Mouse (Mus musculus): ENCODE results near the gene Sfxn5. TPM values are rescaled to one million over a fixed set of nuclear protein-coding genes. Genes with fewer than 3 reads are reported as not detected.

The Sfxn5 gene
- polyA plus RNA-seq, 1 experiment from 2014 or later: 4.7 TPM

- ATAC-seq (replicated peaks; ENCODE audit: insufficient number of reproducible peaks, low FRiP score, low TSS enrichment, low read depth) (no peak), DNase-seq (ENCODE audit: low spot score) (no peak)
- Histone ChIP-seq H3K27me3 (ENCODE audit: control insufficient read depth, insufficient read depth, low read length) (no peaks in the 10 kb centered on the region), H3K9ac (replicated peaks; ENCODE audit: low read length) (no peak overlapping the region), H3K4me3 (ENCODE audit: low read depth, low read length) (no peak overlapping the region), H3K4me2 (ENCODE audit: low read depth, low read length) (no peak overlapping the region), H3K9me3 (replicated peaks; ENCODE audit: control insufficient read depth, low read length) (no peaks in the 10 kb centered on the region), H3K27ac (replicated peaks; ENCODE audit: low read depth, low read length) (no peak overlapping the region), H3K36me3 (replicated peaks; ENCODE audit: control insufficient read depth, insufficient read depth, low read depth, low read length) (no peaks in the 10 kb centered on the region), H3K4me1 (ENCODE audit: control insufficient read depth, insufficient read depth, low read length) (no peaks in the 10 kb centered on the region; the same call in 1 of the 2 replicates)
- WGBS: 90% methylated on average over 4 of the region's 4 CpGs
These were observed 3.5 kb downstream of the Sfxn5 start for GRCm38 (mm10) chr6:85329666-85330185.

- H3K4me3 ChIP-seq (ENCODE audit: low read depth, low read length): no peak overlapping the region
- DNase-seq (ENCODE audit: low spot score) (no peak), ATAC-seq (replicated peaks; ENCODE audit: insufficient number of reproducible peaks, low FRiP score, low TSS enrichment, low read depth) (no peak)
- no peaks in the 10 kb centered on the region for H3K36me3 ChIP-seq (replicated peaks; ENCODE audit: control insufficient read depth, insufficient read depth, low read depth, low read length)
- H3K9ac ChIP-seq (replicated peaks; ENCODE audit: low read length): no peak overlapping the region
- no peaks in the 10 kb centered on the region for H3K27me3 ChIP-seq (ENCODE audit: control insufficient read depth, insufficient read depth, low read length)
- no peak overlapping the region for H3K27ac ChIP-seq (replicated peaks; ENCODE audit: low read depth, low read length)
- WGBS: 82% methylated on average over 4 of the region's 4 CpGs
- H3K9me3 ChIP-seq (replicated peaks; ENCODE audit: control insufficient read depth, low read length): no peaks in the 10 kb centered on the region
- H3K4me1 ChIP-seq (ENCODE audit: control insufficient read depth, insufficient read depth, low read length): no peaks in the 10 kb centered on the region; the same call in 1 of the 2 replicates
- H3K4me2 ChIP-seq (ENCODE audit: low read depth, low read length): no peak overlapping the region
These were observed 6.7 kb downstream of the Sfxn5 start for GRCm38 (mm10) chr6:85326564-85326963.

- H3K4me3 ChIP-seq (ENCODE audit: low read depth, low read length): no peak overlapping the region
- no peaks in the 10 kb centered on the region for H3K9me3 ChIP-seq (replicated peaks; ENCODE audit: control insufficient read depth, low read length)
- no peaks in the 10 kb centered on the region; the same call in 1 of the 2 replicates for H3K4me1 ChIP-seq (ENCODE audit: control insufficient read depth, insufficient read depth, low read length)
- no peak overlapping the region for H3K4me2 ChIP-seq (ENCODE audit: low read depth, low read length)
- DNase-seq (ENCODE audit: low spot score): no peak
- H3K27me3 ChIP-seq (ENCODE audit: control insufficient read depth, insufficient read depth, low read length): no peaks in the 10 kb centered on the region
- H3K36me3 ChIP-seq (replicated peaks; ENCODE audit: control insufficient read depth, insufficient read depth, low read depth, low read length): no peaks in the 10 kb centered on the region
- ATAC-seq (replicated peaks; ENCODE audit: insufficient number of reproducible peaks, low FRiP score, low TSS enrichment, low read depth): no peak
- H3K9ac ChIP-seq (replicated peaks; ENCODE audit: low read length): no peak overlapping the region
- H3K27ac ChIP-seq (replicated peaks; ENCODE audit: low read depth, low read length): no peak overlapping the region
- WGBS: 55% methylated on average over 2 of the region's 2 CpGs
These were observed 8.1 kb downstream of the Sfxn5 start for GRCm38 (mm10) chr6:85325109-85325508.

- no peak overlapping the region for H3K4me2 ChIP-seq (ENCODE audit: low read depth, low read length)
- H3K4me1 ChIP-seq (ENCODE audit: control insufficient read depth, insufficient read depth, low read length): no peaks in the 10 kb centered on the region; the same call in 1 of the 2 replicates
- no peak overlapping the region for H3K4me3 ChIP-seq (ENCODE audit: low read depth, low read length)
- no peaks in the 10 kb centered on the region for H3K36me3 ChIP-seq (replicated peaks; ENCODE audit: control insufficient read depth, insufficient read depth, low read depth, low read length)
- H3K9ac ChIP-seq (replicated peaks; ENCODE audit: low read length): no peak overlapping the region
- WGBS: 50% methylated on average over 6 of the region's 6 CpGs
- H3K9me3 ChIP-seq (replicated peaks; ENCODE audit: control insufficient read depth, low read length): no peaks in the 10 kb centered on the region
- ATAC-seq (replicated peaks; ENCODE audit: insufficient number of reproducible peaks, low FRiP score, low TSS enrichment, low read depth): no peak
- H3K27ac ChIP-seq (replicated peaks; ENCODE audit: low read depth, low read length): no peak overlapping the region
- no peak for DNase-seq (ENCODE audit: low spot score)
- H3K27me3 ChIP-seq (ENCODE audit: control insufficient read depth, insufficient read depth, low read length): no peaks in the 10 kb centered on the region
These were observed 12.8 kb downstream of the Sfxn5 start for GRCm38 (mm10) chr6:85320445-85320866.

GRCm38 (mm10) chr6:85316211-85316610 is 17.0 kb downstream of the Sfxn5 start:
- no peak for ATAC-seq (replicated peaks; ENCODE audit: insufficient number of reproducible peaks, low FRiP score, low TSS enrichment, low read depth)

GRCm38 (mm10) chr6:85314064-85314798 is 19.0 kb downstream of the Sfxn5 start:
- Histone ChIP-seq H3K4me1 (ENCODE audit: control insufficient read depth, insufficient read depth, low read length) (no peaks in the 10 kb centered on the region), H3K27ac (replicated peaks; ENCODE audit: low read depth, low read length) (no peak overlapping the region), H3K36me3 (replicated peaks; ENCODE audit: control insufficient read depth, insufficient read depth, low read depth, low read length) (no peaks in the 10 kb centered on the region), H3K9me3 (replicated peaks; ENCODE audit: control insufficient read depth, low read length) (no peaks in the 10 kb centered on the region), H3K4me2 (ENCODE audit: low read depth, low read length) (no peak overlapping the region), H3K27me3 (ENCODE audit: control insufficient read depth, insufficient read depth, low read length) (no peaks in the 10 kb centered on the region), H3K9ac (replicated peaks; ENCODE audit: low read length) (no peak overlapping the region), H3K4me3 (ENCODE audit: low read depth, low read length) (no peak overlapping the region)
- DNase-seq (ENCODE audit: low spot score) (no peak), ATAC-seq (replicated peaks; ENCODE audit: insufficient number of reproducible peaks, low FRiP score, low TSS enrichment, low read depth) (no peak)
- WGBS: 33% methylated on average over 9 of the region's 9 CpGs

More at GRCm38 (mm10) chr6:85316211-85316610, 17.0 kb downstream of the Sfxn5 start:
- Histone ChIP-seq H3K27me3 (ENCODE audit: control insufficient read depth, insufficient read depth, low read length) (no peaks in the 10 kb centered on the region), H3K9me3 (replicated peaks; ENCODE audit: control insufficient read depth, low read length) (no peaks in the 10 kb centered on the region), H3K4me2 (ENCODE audit: low read depth, low read length) (no peak overlapping the region), H3K9ac (replicated peaks; ENCODE audit: low read length) (no peak overlapping the region), H3K4me3 (ENCODE audit: low read depth, low read length) (no peak overlapping the region), H3K27ac (replicated peaks; ENCODE audit: low read depth, low read length) (no peak overlapping the region), H3K36me3 (replicated peaks; ENCODE audit: control insufficient read depth, insufficient read depth, low read depth, low read length) (no peaks in the 10 kb centered on the region), H3K4me1 (ENCODE audit: control insufficient read depth, insufficient read depth, low read length) (no peaks in the 10 kb centered on the region)
- WGBS: 95% methylated on average over 2 of the region's 2 CpGs
- no peak for DNase-seq (ENCODE audit: low spot score)

- H3K36me3 ChIP-seq (replicated peaks; ENCODE audit: control insufficient read depth, insufficient read depth, low read depth, low read length): no peaks in the 10 kb centered on the region
- no peak for DNase-seq (ENCODE audit: low spot score)
- H3K4me1 ChIP-seq (ENCODE audit: control insufficient read depth, insufficient read depth, low read length): no peaks in the 10 kb centered on the region
- H3K9ac ChIP-seq (replicated peaks; ENCODE audit: low read length): no peak overlapping the region
- H3K4me2 ChIP-seq (ENCODE audit: low read depth, low read length): no peak overlapping the region
- no peak overlapping the region for H3K27ac ChIP-seq (replicated peaks; ENCODE audit: low read depth, low read length)
- H3K4me3 ChIP-seq (ENCODE audit: low read depth, low read length): no peak overlapping the region
- no peaks in the 10 kb centered on the region for H3K27me3 ChIP-seq (ENCODE audit: control insufficient read depth, insufficient read depth, low read length)
- 75% methylated on average over 4 of the region's 4 CpGs for WGBS
- no peaks in the 10 kb centered on the region for H3K9me3 ChIP-seq (replicated peaks; ENCODE audit: control insufficient read depth, low read length)
- ATAC-seq (replicated peaks; ENCODE audit: insufficient number of reproducible peaks, low FRiP score, low TSS enrichment, low read depth): no peak
These were observed 25.3 kb downstream of the Sfxn5 start for GRCm38 (mm10) chr6:85307894-85308293.

GRCm38 (mm10) chr6:85306375-85306774 is 26.8 kb downstream of the Sfxn5 start:
- H3K27ac ChIP-seq (replicated peaks; ENCODE audit: low read depth, low read length): no peak overlapping the region
- no peak overlapping the region for H3K4me3 ChIP-seq (ENCODE audit: low read depth, low read length)
- no peaks in the 10 kb centered on the region for H3K9me3 ChIP-seq (replicated peaks; ENCODE audit: control insufficient read depth, low read length)
- 78% methylated on average over 3 of the region's 3 CpGs for WGBS
- no peak for DNase-seq (ENCODE audit: low spot score)
- no peak overlapping the region for H3K4me2 ChIP-seq (ENCODE audit: low read depth, low read length)
- no peak for ATAC-seq (replicated peaks; ENCODE audit: insufficient number of reproducible peaks, low FRiP score, low TSS enrichment, low read depth)
- H3K4me1 ChIP-seq (ENCODE audit: control insufficient read depth, insufficient read depth, low read length): no peaks in the 10 kb centered on the region
- H3K36me3 ChIP-seq (replicated peaks; ENCODE audit: control insufficient read depth, insufficient read depth, low read depth, low read length): no peaks in the 10 kb centered on the region
- H3K27me3 ChIP-seq (ENCODE audit: control insufficient read depth, insufficient read depth, low read length): no peaks in the 10 kb centered on the region
- H3K9ac ChIP-seq (replicated peaks; ENCODE audit: low read length): no peak overlapping the region
